Comparison of ENCODE assay signal across 10 mouse cellular contexts in genomic region chr8:120211345-120211744, GRCm38 (mm10). TPM values are rescaled to one million over a fixed set of nuclear protein-coding genes. Genes with fewer than 3 reads are reported as not detected.
DNase-seq lines count a peak whose midpoint lies in the region; ATAC-seq lines count a peak whose summit lies in the region.
"Had no signal": no experiment of that assay in that cellular context is flagged by ENCODE, and none has a peak within 500 bp of the region (broad histone marks: within the 10 kb centered on the region; RNA-seq: fewer than 3 reads in every experiment).

No protein-coding gene starts in this region.

- peaks cover 34% of the 10 kb centered on the region for H3K4me1 ChIP-seq in kidney, embryonic 14.5 days (ENCODE audit: control insufficient read depth, insufficient read depth, low read length)
- peaks cover 52% of the 10 kb centered on the region for H3K4me1 ChIP-seq in kidney, embryonic 15.5 days

- H3K4me2 ChIP-seq in kidney, embryonic 14.5 days (replicated peaks; ENCODE audit: low read depth, low read length), result no peak overlapping the region
- H3K4me2 ChIP-seq in kidney, embryonic 15.5 days, result no peak overlapping the region

- no peaks in the 10 kb centered on the region for H3K27me3 ChIP-seq in kidney, embryonic 14.5 days (ENCODE audit: control insufficient read depth, insufficient read depth, low read length)
- peaks cover 5% of the 10 kb centered on the region; the same call in 1 of the 2 replicates for H3K27me3 ChIP-seq in kidney, embryonic 15.5 days

- H3K9ac ChIP-seq in kidney, embryonic 14.5 days (ENCODE audit: low read depth, low read length), result no peak overlapping the region
- H3K9ac ChIP-seq in kidney, embryonic 15.5 days, result no peak overlapping the region

- no peak overlapping the region for H3K27ac ChIP-seq in kidney, embryonic 14.5 days (ENCODE audit: low read depth, low read length)
- H3K27ac ChIP-seq in kidney, embryonic 15.5 days, result no peak overlapping the region

- ATAC-seq in kidney, embryonic 14.5 days (ENCODE audit: low FRiP score, low TSS enrichment), result peak; percentile 22; the same call in 1 of the 2 replicates
- no peak for ATAC-seq in kidney, embryonic 15.5 days (replicated peaks; ENCODE audit: low FRiP score)
- ATAC-seq in granulocyte monocyte progenitor cell, adult 5-6 weeks (replicated peaks; ENCODE audit: poor library complexity, severe bottlenecking), result peak; percentile 42
- no peak for ATAC-seq in activated CD4-positive, CD25-positive, alpha-beta regulatory T cell, adult 4 months

- no peaks in the 10 kb centered on the region for H3K9me3 ChIP-seq in kidney, embryonic 14.5 days (ENCODE audit: control insufficient read depth, low read length)
- H3K9me3 ChIP-seq in kidney, embryonic 15.5 days (replicated peaks), result no peaks in the 10 kb centered on the region

- WGBS in kidney, embryonic 14.5 days, result 11% methylated on average over 3 of the region's 4 CpGs
- WGBS in kidney, embryonic 15.5 days, result 12% methylated on average over 4 of the region's 4 CpGs

- DNase-seq in thymus, postnatal 4 days, result peak; percentile 37
- DNase-seq in thymus, postnatal 36 days, result no peak
- peak; percentile 71 for DNase-seq in yolk sac, embryonic 10.5 days (ENCODE audit: low spot score)
- no peak for DNase-seq in ovary, postnatal 10 days (ENCODE audit: low spot score)
- DNase-seq: kidney, postnatal 14 days had no signal

- H3K36me3 ChIP-seq in kidney, embryonic 14.5 days (ENCODE audit: control insufficient read depth, insufficient read depth, low read length), result no peaks in the 10 kb centered on the region
- H3K36me3 ChIP-seq in kidney, embryonic 15.5 days, result no peaks in the 10 kb centered on the region

- no peak overlapping the region for H3K4me3 ChIP-seq in kidney, embryonic 14.5 days (ENCODE audit: low read length)
- no peak overlapping the region for H3K4me3 ChIP-seq in kidney, embryonic 15.5 days (replicated peaks)

RNA-seq across cellular contexts. Expression of gene Gse1, which starts 16.9 kb away (rescaled TPM):
- 11.3 and 12.1 TPM in 2 replicates for polyA plus RNA-seq in kidney, embryonic 14.5 days (2014; fragmentation: Nextera tagmentation; extraction: Ambion mirVana)
- 8.3 and 10.0 TPM in 2 replicates for polyA plus RNA-seq in kidney, embryonic 15.5 days (2015; fragmentation: Nextera tagmentation; extraction: Ambion mirVana)
- total RNA-seq in granulocyte monocyte progenitor cell, adult 5-6 weeks (2014; fragmentation: Nextera tagmentation), result 32.7 and 40.9 TPM in 2 replicates
- total RNA-seq in granulocyte monocyte progenitor cell, adult 5-6 weeks (2017), result 6.9 and 8.4 TPM in 2 replicates
- 1 to 10 TPM; 2.9 to 4.1 TPM for polyA plus RNA-seq in activated CD4-positive, CD25-positive, alpha-beta regulatory T cell, adult 4 months (2017; shearing (Covaris generic))

RNA-seq across cellular contexts. Expression of gene Fam92b, which starts 34.1 kb away (rescaled TPM):
- polyA plus RNA-seq in kidney, embryonic 14.5 days (2014; fragmentation: Nextera tagmentation; extraction: Ambion mirVana), result 0.24 TPM in 1 of 2 replicates, not detected in the other
- 0.13 TPM in 1 of 2 replicates, not detected in the other for polyA plus RNA-seq in kidney, embryonic 15.5 days (2015; fragmentation: Nextera tagmentation; extraction: Ambion mirVana)
- total RNA-seq in granulocyte monocyte progenitor cell, adult 5-6 weeks (2014; fragmentation: Nextera tagmentation), result not detected in 2 replicates
- total RNA-seq in granulocyte monocyte progenitor cell, adult 5-6 weeks (2017), result not detected in 2 replicates
- not detected for polyA plus RNA-seq in activated CD4-positive, CD25-positive, alpha-beta regulatory T cell, adult 4 months (2017; shearing (Covaris generic))
- polyA plus RNA-seq: liver, embryonic 16.5 days had no signal

Comparison
In these comparisons a context has a peak if more than half of its experiments do, and no peak if none do; other contexts are left out.
1. ATAC-seq: peak in kidney, embryonic 14.5 days (single experiment) and granulocyte monocyte progenitor cell, adult 5-6 weeks (single experiment); none in kidney, embryonic 15.5 days (single experiment) and activated CD4-positive, CD25-positive, alpha-beta regulatory T cell, adult 4 months (single experiment).
2. DNase-seq: peak in thymus, postnatal 4 days (single experiment) and yolk sac, embryonic 10.5 days (single experiment); none in thymus, postnatal 36 days (0 of 2) and ovary, postnatal 10 days (single experiment).